Mouse (Mus musculus) kidney, adult 2 months (tissue): ENCODE measurements around the gene Gm9844. TPM values are rescaled to one million over a fixed set of nuclear protein-coding genes. Genes with fewer than 3 reads are reported as not detected.

Source experiments
- DNase-seq: peaks from one replicate; pipeline ENCODE4 v3.0.0; 2021
- H3K27ac ChIP-seq: fragments of 200-500 bp; 2 replicates; pipeline ENCODE4 v1.5.1; 2012; ENCODE audit warnings: low read depth, low read length, control low read depth, inconsistent platforms; ENCODE audit not compliant: insufficient read depth
- H3K27me3 ChIP-seq: fragments of 200-500 bp; replicated peaks from 2 replicates; pipeline ENCODE4 v1.6.1; 2012; ENCODE audit warnings: mild to moderate bottlenecking, moderate library complexity, low read length, inconsistent platforms; ENCODE audit not compliant: control insufficient read depth, insufficient read depth
- H3K36me3 ChIP-seq: fragments of 200-500 bp; 2 replicates; pipeline ENCODE4 v1.6.1; 2012; ENCODE audit warnings: mild to moderate bottlenecking, moderate library complexity, low read length, inconsistent platforms; ENCODE audit not compliant: control insufficient read depth, insufficient read depth
- H3K4me1 ChIP-seq: fragments of 200-500 bp; 2 replicates; pipeline ENCODE4 v1.6.1; 2011; ENCODE audit warnings: low read length; ENCODE audit not compliant: control insufficient read depth, insufficient read depth
- H3K4me3 ChIP-seq: fragments of 200-500 bp; 2 replicates; pipeline ENCODE4 v1.5.1; 2011; ENCODE audit warnings: mild to moderate bottlenecking, low read depth, low read length, control low read depth; ENCODE audit not compliant: insufficient read depth
- CTCF ChIP-seq: fragments of 200-500 bp; conservative IDR thresholded peaks from 2 replicates; pipeline ENCODE4 v1.5.1; 2011; ENCODE audit warnings: low read depth, mild to moderate bottlenecking, control low read depth, low read length, moderate library complexity, mixed read lengths; ENCODE audit not compliant: insufficient read depth, insufficient read length
- POLR2A ChIP-seq: fragments of 200-500 bp; IDR thresholded peaks from one replicate; pipeline ENCODE4 v1.6.1; 2011; ENCODE audit warnings: low read depth, low read length, control low read depth
- WGBS: fragments of 180-500 bp; shearing (Covaris S2); methylation state at CpG from one replicate; pipeline ENCODE4 v1.1.7; 2018; 5-methylcytosine and 5-hydroxymethylcytosine counted together
- polyA plus RNA-seq: library from polyadenylated mRNA; depleted of rRNA; stranded (reverse); fragments of >200 nt; gene quantifications from 2 replicates; pipeline ENCODE4 v1.2.3, GENCODE M21; 2012

Gm9844 gene
- polyA plus RNA-seq, 1 experiment: 2.2 TPM

DNA sequence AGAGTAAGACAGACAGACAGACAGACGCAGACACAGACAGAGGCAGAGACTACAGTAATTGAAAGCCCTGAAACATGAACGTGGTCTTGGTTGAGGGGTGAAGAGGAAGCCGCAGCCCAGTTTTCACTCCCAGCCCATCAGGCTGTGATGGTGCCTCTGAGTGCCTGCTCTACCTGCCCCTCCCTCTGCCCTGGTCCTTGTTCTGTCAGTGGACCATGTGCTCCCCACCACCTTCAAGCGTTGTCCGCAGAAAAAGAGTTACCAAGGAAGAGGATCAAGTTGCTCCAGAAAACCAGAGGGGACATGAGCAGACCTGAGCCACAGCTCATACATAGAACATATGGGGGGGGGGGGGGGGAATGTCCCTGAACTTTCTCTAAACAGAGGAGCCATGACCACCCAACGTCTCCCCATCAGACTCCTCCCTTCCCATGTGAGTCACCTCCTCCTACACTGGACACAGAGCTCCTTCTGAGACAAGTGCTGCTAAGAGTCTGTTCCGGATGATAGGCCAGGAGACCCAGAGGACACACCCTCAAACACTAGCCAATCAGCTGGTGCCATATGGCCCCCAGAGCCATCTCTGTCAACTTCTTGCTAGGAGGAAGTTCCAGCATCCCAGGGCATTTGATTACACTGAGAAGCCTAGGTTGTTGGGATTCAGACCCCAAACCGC, 9.3 kb upstream of the Gm9844 start:
- Histone ChIP-seq H3K4me3 (no peak overlapping the region), H3K4me1 (peaks cover 2% of the 10 kb centered on the region; the same call in 1 of the 2 replicates), H3K27me3 (no peaks in the 10 kb centered on the region), H3K36me3 (no peaks in the 10 kb centered on the region), H3K27ac (no peak overlapping the region)
- TF ChIP-seq POLR2A (no peak), CTCF (no peak)
- no peak for DNase-seq
- WGBS: 58% methylated on average over 8 of the region's 8 CpGs

DNA sequence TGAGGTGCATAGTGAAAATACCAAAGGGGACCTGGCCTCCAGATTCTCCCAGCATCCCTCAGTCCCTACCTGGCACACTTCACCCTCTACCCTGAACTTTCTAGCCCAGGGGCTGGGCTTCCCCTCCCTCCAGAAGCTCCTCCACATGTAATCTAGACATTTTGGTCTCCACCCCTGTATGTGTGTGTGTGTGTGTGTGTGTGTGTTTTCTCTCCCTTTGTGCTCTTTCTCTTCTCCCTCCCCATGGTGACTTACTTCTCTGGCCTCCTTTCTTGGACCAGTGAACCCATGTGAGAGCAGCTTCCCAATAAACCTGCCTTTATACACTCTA, 8.8 kb upstream of the Gm9844 start:
- Histone ChIP-seq H3K4me1 (peaks cover 2% of the 10 kb centered on the region; the same call in 1 of the 2 replicates), H3K36me3 (no peaks in the 10 kb centered on the region), H3K27me3 (no peaks in the 10 kb centered on the region), H3K27ac (no peak overlapping the region), H3K4me3 (no peak overlapping the region)
- DNase-seq: no peak
- TF ChIP-seq POLR2A (no peak), CTCF (no peak)

DNA sequence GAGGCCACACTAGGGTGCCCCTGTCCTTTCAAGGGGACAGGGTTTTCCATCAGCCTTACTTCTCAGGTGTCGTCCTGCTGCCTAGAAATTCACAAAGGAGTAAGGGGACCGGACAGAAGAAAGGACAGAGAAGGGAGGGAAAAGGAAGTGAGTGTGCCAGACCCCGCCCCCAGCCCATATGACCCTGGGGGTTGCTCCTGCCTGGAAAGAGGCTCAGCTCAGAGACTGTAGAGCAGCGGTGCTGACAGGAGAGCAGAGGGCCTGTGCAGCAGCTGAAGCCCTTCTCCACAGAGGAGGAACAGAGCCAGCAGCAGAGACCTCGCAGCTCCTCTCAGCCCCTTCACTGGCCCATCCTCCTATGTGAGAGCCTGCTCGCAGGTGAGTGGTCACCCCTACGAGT, 8.3 kb upstream of the Gm9844 start:
- TF ChIP-seq CTCF: no peak
- TF ChIP-seq POLR2A: no peak
- no peak for DNase-seq
- Histone ChIP-seq H3K36me3 (no peaks in the 10 kb centered on the region), H3K4me3 (no peak overlapping the region), H3K27ac (no peak overlapping the region), H3K4me1 (peaks cover 2% of the 10 kb centered on the region; the same call in 1 of the 2 replicates), H3K27me3 (no peaks in the 10 kb centered on the region)
- 39% methylated on average over 7 of the region's 7 CpGs for WGBS

DNA sequence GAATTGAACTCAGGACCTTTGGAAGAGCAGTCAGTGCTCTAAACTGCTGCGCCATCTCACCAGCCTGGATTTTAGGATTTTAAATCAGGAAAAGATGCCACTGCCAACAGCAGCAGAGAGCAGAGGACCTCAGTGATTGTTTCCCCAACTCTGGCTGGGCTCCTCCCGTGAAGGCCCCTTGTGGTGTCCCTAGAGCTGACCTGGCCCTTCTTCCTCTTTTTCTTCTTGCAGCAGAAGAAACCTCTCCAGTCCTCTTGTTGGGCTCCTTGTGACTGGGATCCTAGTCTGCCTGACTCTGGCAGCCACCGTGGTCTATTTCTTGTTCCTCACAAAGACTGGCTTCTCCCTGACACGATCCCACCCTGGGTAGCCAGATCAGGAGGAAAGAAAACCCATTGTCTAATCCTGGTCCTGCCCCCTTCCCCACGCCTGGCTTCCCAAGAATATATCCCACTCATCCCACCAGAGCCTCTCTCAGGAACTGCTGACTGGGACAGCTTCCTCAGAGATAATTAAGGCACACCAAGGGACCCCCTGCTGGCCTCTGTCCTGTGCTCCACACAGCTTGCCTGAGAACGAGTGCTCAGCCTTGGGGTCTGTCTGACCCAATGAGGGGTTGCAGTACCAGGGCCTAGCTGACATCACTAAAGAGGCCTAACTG, 5.4 kb upstream of the Gm9844 start:
- no peaks in the 10 kb centered on the region for H3K36me3 ChIP-seq
- no peak overlapping the region for H3K27ac ChIP-seq
- TF ChIP-seq POLR2A (no peak), CTCF (no peak)
- H3K4me3 ChIP-seq: no peak overlapping the region
- DNase-seq: no peak
- H3K27me3 ChIP-seq: no peaks in the 10 kb centered on the region
- WGBS: 65% methylated on average over 6 of the region's 6 CpGs
- no peaks in the 10 kb centered on the region for H3K4me1 ChIP-seq

DNA sequence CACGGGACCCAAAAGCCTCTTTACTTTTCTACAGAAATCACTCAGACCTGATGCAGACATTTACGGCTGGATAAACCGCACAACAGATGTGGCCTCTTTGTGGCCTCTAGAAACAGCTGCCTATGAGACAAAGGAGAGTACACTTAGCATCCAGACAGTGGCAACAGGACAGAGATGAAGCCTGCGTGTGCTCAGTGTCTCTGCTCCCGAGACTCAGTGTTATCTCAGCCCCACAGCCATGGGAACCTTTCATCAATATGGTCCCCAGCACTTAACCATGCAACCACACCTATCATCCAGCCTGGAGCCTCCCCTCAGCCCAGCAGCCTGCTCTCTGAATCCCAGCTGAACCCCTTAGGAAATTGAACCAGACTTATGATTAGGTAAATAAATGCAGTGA, 2.8 kb upstream of the Gm9844 start:
- DNase-seq: no peak
- no peak for TF ChIP-seq CTCF
- no peak for TF ChIP-seq POLR2A
- Histone ChIP-seq H3K4me3 (no peak overlapping the region), H3K4me1 (no peaks in the 10 kb centered on the region), H3K36me3 (no peaks in the 10 kb centered on the region), H3K27ac (no peak overlapping the region), H3K27me3 (no peaks in the 10 kb centered on the region)
- 65% methylated on average over 5 of the region's 5 CpGs for WGBS

DNA sequence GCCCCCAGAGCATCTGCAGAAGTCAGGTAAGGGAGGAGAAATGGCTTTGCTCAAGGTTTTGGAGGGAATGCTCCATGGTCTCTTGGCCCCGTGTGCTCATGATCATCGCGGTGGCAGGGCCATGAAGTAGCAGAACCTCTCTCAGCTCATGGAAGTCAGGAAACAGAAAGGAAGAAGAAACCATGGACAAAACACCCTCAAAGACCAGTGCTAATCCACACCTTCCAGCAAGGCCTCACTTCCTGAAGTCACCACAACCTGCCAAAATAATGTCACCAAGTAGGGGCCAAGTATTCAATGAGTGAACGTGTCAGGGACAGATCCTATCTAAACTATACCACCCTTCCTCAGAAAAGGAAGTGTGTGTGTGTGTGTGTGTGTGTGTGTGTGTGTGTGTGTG, 840 bp downstream of the Gm9844 start:
- H3K4me3 ChIP-seq: no peak overlapping the region
- H3K27ac ChIP-seq: no peak overlapping the region
- no peaks in the 10 kb centered on the region for H3K27me3 ChIP-seq
- no peak for DNase-seq
- no peaks in the 10 kb centered on the region for H3K4me1 ChIP-seq
- WGBS: 83% methylated on average over 4 of the region's 4 CpGs
- TF ChIP-seq CTCF (no peak), POLR2A (no peak)
- no peaks in the 10 kb centered on the region for H3K36me3 ChIP-seq

DNA sequence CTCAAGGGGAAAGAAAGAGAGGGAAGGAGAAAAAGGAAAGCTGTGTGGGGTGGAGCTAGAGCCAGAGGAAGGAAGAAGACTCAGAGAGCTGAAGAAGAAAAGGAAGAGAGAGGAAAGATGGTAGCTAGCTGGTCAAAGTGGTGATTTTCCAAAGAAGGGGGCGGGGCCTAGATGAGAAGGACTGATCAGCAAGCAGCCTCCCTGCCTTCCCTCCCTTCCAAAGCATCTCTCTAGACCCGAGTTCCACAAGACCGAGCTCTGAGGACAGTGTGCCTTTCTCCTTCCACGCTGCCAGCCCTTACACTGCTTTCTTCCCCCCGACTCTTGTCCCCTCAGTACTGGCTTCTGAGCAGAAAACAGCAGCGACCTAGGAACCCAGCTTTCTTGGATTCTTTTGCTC, 2.1 kb downstream of the Gm9844 start:
- TF ChIP-seq POLR2A (no peak), CTCF (no peak)
- WGBS: 23% methylated on average over 6 of the region's 6 CpGs
- H3K4me3 ChIP-seq: no peak overlapping the region
- DNase-seq: no peak
- no peaks in the 10 kb centered on the region for H3K36me3 ChIP-seq
- no peaks in the 10 kb centered on the region for H3K27me3 ChIP-seq
- H3K27ac ChIP-seq: no peak overlapping the region
- H3K4me1 ChIP-seq: no peaks in the 10 kb centered on the region

DNA sequence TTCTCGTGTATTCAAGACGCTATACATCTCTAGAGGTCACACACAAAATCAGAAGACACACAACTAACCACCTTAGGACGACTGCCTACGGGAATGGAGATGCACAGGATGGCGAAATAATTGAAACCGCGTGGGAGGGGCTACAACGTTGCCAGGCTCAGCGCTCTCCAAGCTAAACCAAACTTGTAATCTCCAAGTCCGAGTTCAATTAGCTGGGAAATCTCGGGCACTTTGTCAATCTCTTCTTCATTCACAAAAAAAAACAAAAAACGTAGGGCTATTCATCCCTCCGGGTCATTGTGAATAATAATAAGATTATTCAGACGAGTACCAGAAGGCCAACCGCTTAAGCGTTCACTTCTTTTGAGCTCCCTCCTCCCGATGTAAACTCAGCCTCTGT, 7.1 kb downstream of the Gm9844 start:
- Histone ChIP-seq H3K36me3 (no peaks in the 10 kb centered on the region), H3K27me3 (no peaks in the 10 kb centered on the region; the same call in 1 of the 2 replicates), H3K4me1 (no peaks in the 10 kb centered on the region), H3K4me3 (no peak overlapping the region), H3K27ac (no peak overlapping the region)
- DNase-seq: no peak
- TF ChIP-seq POLR2A: no peak
- no peak for TF ChIP-seq CTCF
- 67% methylated on average over 17 of the region's 17 CpGs for WGBS
